Mouse (Mus musculus): ENCODE measurements at regions not wholly inside any gene's neighbourhood (a gene's known extent, or its start where the extent isn't known, plus 50 kb on each side); places are given as distances from the start of the nearest gene placed in this dataset.

GRCm38 (mm10) chr17:68916531-68916930 is 90.1 kb downstream of the Tmem200c start:
- peak in 1 of 2 experiments; percentile 83 for DNase-seq (ENCODE audit: low spot score in 2 of 2)
- intact Hi-C loops (cut with DNase I) = no loop called here

- peak in 1 of 2 experiments; percentile 83 for DNase-seq (ENCODE audit: low spot score in 2 of 2)
Observed at GRCm38 (mm10) chr17:68918228-68918627, 91.8 kb downstream of the Tmem200c start.

GRCm38 (mm10) chr17:68923271-68923670 is 96.8 kb downstream of the Tmem200c start:
- no peak for DNase-seq (ENCODE audit: low spot score in 2 of 2)
- intact Hi-C loops (cut with DNase I) = no loop called here

More at GRCm38 (mm10) chr17:68918228-68918627, 91.8 kb downstream of the Tmem200c start:
- intact Hi-C loops (cut with DNase I) = no loop called here

GRCm38 (mm10) chr17:68927418-68927817 is 101.0 kb downstream of the Tmem200c start:
- DNase-seq (ENCODE audit: low spot score in 2 of 2) = no peak
- intact Hi-C loops (cut with DNase I) = no loop called here

GRCm38 (mm10) chr17:68928691-68929090 is 102.3 kb downstream of the Tmem200c start:
- intact Hi-C loops (cut with DNase I) = no loop called here

GRCm38 (mm10) chr17:68933265-68933664 is 106.8 kb downstream of the Tmem200c start:
- intact Hi-C loops (cut with DNase I) = no loop called here
- peak; percentile 2 to 58 for DNase-seq (ENCODE audit: low spot score in 2 of 2)

More at GRCm38 (mm10) chr17:68928691-68929090, 102.3 kb downstream of the Tmem200c start:
- no peak for DNase-seq (ENCODE audit: low spot score in 2 of 2)

- no peak for DNase-seq (ENCODE audit: low spot score in 2 of 2)
- intact Hi-C loops (cut with DNase I) = no loop called here
Observed at GRCm38 (mm10) chr17:68934066-68934465, 107.6 kb downstream of the Tmem200c start.

- DNase-seq (ENCODE audit: low spot score in 2 of 2) = no peak
- intact Hi-C loops (cut with DNase I) = no loop called here
Observed at GRCm38 (mm10) chr17:68936016-68936415, 109.6 kb downstream of the Tmem200c start.

GRCm38 (mm10) chr17:68956275-68956674 is 119.2 kb upstream of the Epb41l3 start:
- DNase-seq (ENCODE audit: low spot score in 2 of 2) = no peak

GRCm38 (mm10) chr17:68961160-68961559 is 114.3 kb upstream of the Epb41l3 start:
- intact Hi-C loops (cut with DNase I) = no loop called here
- no peak for DNase-seq (ENCODE audit: low spot score in 2 of 2)

More at GRCm38 (mm10) chr17:68956275-68956674, 119.2 kb upstream of the Epb41l3 start:
- intact Hi-C loops (cut with DNase I) = no loop called here

GRCm38 (mm10) chr17:68975606-68976005 is 99.9 kb upstream of the Epb41l3 start:
- intact Hi-C loops (cut with DNase I) = no loop called here
- no peak for DNase-seq (ENCODE audit: low spot score in 2 of 2)

- intact Hi-C loops (cut with DNase I) = no loop called here
- DNase-seq (ENCODE audit: low spot score in 2 of 2) = no peak
Observed at GRCm38 (mm10) chr17:68978151-68978550, 97.3 kb upstream of the Epb41l3 start.

GRCm38 (mm10) chr17:68981120-68981519 is 94.4 kb upstream of the Epb41l3 start:
- peak in 1 of 2 experiments; percentile 43 for DNase-seq (ENCODE audit: low spot score in 2 of 2)
- intact Hi-C loops (cut with DNase I) = no loop called here

GRCm38 (mm10) chr17:68982094-68982493 is 93.4 kb upstream of the Epb41l3 start:
- intact Hi-C loops (cut with DNase I) = no loop called here
- DNase-seq (ENCODE audit: low spot score in 2 of 2) = no peak

GRCm38 (mm10) chr17:68999913-69000312 is 75.6 kb upstream of the Epb41l3 start:
- intact Hi-C loops (cut with DNase I) = no loop called here
- no peak for DNase-seq (ENCODE audit: low spot score in 2 of 2)

GRCm38 (mm10) chr17:69004051-69004450 is 71.4 kb upstream of the Epb41l3 start:
- intact Hi-C loops (cut with DNase I) = no loop called here
- DNase-seq (ENCODE audit: low spot score in 2 of 2) = no peak

GRCm38 (mm10) chr17:69006272-69006671 is 69.2 kb upstream of the Epb41l3 start:
- DNase-seq (ENCODE audit: low spot score in 2 of 2) = no peak
- intact Hi-C loops (cut with DNase I) = no loop called here

Data from left cerebral cortex, postnatal 25 days (tissue).